Mouse (Mus musculus) embryo, embryonic 11.5 days (tissue): ENCODE measurements around the gene Shbg.

ENCODE experiments used
- DNase-seq: peaks from one replicate; pipeline ENCODE4 v3.0.0-alpha.2; 2012; ENCODE audit warnings: low read depth, low spot score

Gene Shbg

GRCm38 (mm10) chr11:69565131-69565530 lies 52.6 kb downstream of the Shbg start:
- DNase-seq = no peak
